Mouse (Mus musculus): ENCODE results near the gene Cldn2.
A peak's percentile ranks its signal among the peaks of the same experiment; 100 is the strongest.
"Not testable (repeated sequence)": the region's sequence is repeated elsewhere in the genome, so short reads cannot be mapped to it uniquely, and the experiment has no call there.

Gene Cldn2

GRCm38 (mm10) chrX:139800406-139800878 is at the start of gene Cldn2:
TSS of gene Cldn2 (plus strand) at chrX:139800828.
- DNase-seq (ENCODE audit: low spot score in 2 of 2): no peak

- DNase-seq (ENCODE audit: low spot score in 2 of 2): no peak
These were observed 48.8 kb upstream of the Cldn2 start for GRCm38 (mm10) chrX:139751855-139752254.

DNA sequence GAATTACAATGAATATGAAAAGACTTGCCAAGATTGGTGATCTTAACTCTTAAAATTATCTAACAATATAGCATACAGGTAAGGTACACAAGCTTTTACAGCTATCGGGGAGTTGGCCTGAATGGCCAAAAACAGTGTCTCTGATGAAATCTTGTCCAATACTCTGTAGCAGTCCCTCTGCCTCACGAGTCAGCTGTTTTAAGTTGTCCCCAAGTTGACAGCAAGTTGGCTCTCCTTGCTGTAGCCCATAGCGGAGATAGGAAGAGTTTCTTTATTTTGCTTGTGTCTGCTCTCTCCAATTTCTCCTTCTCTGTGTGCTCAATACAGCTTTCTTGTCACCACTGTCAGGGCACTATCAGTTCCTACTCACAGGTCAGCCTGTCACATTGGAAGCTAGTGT is 42.0 kb upstream of the Cldn2 start:
- DNase-seq (ENCODE audit: low spot score in 2 of 2): not testable (repeated sequence)

DNA sequence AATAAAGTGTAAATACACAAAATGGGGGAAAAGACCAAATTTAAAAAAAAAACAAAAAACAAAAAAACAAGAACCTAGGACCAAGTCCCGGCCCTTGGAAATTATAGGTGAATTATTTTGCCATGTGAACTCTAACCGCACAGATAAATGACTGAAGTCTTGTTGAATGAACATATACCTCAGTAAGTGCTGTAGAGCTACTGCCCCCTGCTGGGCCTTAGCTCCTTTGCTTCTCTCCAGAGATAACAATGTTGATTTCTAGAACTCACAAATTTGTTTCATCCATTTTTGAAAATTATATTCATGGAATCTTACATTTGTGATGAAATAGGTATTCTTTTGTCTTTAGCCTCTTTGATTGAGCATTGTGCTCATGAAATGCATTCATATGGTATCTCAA is 38.1 kb upstream of the Cldn2 start:
- peak in 1 of 2 experiments; percentile 23 for DNase-seq (ENCODE audit: low spot score in 2 of 2)

DNA sequence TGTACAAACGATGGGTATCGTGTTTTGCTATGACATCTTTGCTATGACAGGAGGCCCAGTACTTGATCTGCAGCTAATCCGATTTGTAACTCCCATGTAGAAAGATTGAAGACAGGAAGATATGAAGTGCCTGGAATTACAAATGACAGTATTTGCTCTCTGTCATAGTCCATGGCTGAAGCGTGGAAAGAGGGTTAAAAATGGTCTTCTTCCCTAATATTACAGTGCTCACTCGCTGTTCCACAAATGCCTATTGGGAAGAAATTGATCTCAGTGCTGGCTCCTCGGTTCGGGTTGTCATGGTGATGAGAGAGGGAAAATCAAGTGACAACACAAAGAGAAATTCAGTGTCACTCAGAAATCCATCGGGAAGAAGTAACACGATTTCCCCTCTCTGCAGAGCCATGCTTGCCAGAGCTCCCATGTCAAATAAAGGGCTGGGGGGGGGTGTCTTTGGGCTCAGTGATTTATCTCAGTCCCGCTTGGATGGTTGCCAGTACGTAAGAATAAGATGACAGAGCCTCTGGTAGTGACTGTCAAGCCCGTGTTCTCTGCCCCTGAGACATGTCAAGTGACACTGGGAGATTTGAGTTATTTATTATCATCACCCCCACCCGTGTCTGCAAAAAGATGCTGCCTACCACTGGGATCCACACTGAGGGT is 30.5 kb upstream of the Cldn2 start:
- no peak for DNase-seq (ENCODE audit: low spot score in 2 of 2)

- peak in 1 of 2 experiments; percentile 12 for DNase-seq (ENCODE audit: low spot score in 2 of 2)
These were observed 26.1 kb upstream of the Cldn2 start for GRCm38 (mm10) chrX:139774309-139775083.

DNA sequence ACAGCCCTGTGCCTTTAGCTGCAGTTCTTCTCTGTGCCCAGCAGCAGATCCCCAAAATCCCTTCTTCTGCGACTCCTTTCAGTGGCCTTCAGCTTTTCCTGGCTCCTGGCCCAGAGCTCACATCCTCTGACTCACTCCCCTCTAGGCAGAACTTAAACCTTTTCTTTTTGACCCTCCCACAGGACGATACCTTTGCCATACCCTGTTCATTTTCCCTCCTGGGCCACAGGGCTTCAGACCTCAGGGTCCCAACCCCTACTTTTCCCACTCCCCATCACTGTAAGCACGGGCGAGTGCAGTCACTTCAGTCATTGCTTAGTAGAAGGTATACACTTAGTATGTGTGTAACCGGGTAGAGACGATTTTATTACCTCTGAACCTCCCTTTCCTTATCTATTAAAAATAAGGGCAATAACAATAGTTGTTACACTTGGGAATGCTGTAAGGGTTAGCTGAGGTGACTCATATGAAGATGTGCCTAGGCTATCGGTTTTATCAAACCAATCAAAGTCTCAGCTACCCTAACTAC is 25.5 kb upstream of the Cldn2 start:
- DNase-seq (ENCODE audit: low spot score in 2 of 2): no peak

DNA sequence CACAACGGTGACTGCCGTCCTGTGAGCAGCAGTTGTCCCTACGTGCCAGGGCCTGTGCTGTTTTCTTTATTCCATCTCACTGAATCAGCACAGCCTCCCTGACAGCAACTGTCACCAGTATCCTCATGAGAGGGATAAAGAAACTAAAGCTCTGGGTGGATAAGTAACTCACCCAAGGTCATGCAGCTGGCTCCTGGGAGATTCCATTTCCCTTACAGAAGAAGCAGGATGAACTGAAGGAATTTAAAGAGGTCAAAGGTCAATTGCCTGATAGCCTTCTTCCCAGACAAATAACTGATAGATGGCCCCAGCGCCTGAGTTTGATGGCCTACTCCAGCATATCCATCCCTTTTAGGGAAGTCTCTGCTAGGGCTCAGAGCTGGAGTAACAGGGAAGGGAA is 23.3 kb upstream of the Cldn2 start:
- DNase-seq (ENCODE audit: low spot score in 2 of 2): no peak

- no peak for DNase-seq (ENCODE audit: low spot score in 2 of 2)
These were observed 21.7 kb upstream of the Cldn2 start for GRCm38 (mm10) chrX:139778886-139779285.

DNA sequence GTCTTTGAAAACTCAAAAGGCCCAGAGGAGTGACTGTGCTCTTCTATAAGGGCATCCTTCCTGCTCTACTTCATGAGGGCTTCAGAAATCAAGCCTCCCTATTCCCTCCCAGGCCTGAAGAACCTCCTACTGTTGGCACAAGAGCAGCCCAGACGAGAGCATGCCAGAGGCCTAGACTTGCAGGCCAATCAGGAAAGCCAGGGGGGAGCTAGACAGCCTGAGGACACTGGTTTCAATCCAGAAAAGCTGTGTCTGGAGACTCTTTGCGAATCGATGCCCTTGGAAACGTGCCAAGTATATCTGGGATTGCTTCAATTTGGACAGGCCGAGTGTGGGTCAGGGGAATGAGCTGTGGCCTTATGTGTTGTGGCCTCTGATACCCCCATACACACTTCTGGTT is 21.2 kb upstream of the Cldn2 start:
- DNase-seq (ENCODE audit: low spot score in 2 of 2): no peak

GRCm38 (mm10) chrX:139780988-139781387 is 19.6 kb upstream of the Cldn2 start:
- DNase-seq (ENCODE audit: low spot score in 2 of 2): no peak

GRCm38 (mm10) chrX:139781563-139781962 is 19.1 kb upstream of the Cldn2 start:
- no peak for DNase-seq (ENCODE audit: low spot score in 2 of 2)

GRCm38 (mm10) chrX:139782278-139783044 is 18.2 kb upstream of the Cldn2 start, which contains the start of gene Ripply1:
TSS of gene Ripply1 (minus strand) at chrX:139782353.
- DNase-seq (ENCODE audit: low spot score in 2 of 2): no peak

GRCm38 (mm10) chrX:139783045-139783422 is 17.6 kb upstream of the Cldn2 start:
- DNase-seq (ENCODE audit: low spot score in 2 of 2): no peak

DNA sequence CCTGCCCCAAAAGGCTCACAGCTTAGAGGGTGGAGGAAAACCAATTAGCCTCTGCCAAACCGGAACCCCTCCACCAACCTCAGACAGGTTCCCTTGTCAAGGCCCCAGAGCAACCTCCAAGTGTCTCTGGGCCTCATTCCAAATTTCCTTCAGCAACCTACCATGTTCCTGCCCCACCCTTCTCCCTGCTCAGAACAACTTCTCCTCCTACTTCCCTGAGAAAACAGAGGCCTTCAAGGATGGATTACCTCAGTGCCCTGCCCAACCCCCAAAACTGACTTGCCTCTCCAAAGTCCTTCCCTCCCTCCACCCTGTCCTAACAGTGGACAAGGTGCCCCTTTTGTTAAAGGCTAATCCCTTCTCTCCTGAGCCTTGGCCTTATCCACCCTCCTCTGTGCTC is 14.9 kb upstream of the Cldn2 start:
- DNase-seq (ENCODE audit: low spot score in 2 of 2): no peak

DNA sequence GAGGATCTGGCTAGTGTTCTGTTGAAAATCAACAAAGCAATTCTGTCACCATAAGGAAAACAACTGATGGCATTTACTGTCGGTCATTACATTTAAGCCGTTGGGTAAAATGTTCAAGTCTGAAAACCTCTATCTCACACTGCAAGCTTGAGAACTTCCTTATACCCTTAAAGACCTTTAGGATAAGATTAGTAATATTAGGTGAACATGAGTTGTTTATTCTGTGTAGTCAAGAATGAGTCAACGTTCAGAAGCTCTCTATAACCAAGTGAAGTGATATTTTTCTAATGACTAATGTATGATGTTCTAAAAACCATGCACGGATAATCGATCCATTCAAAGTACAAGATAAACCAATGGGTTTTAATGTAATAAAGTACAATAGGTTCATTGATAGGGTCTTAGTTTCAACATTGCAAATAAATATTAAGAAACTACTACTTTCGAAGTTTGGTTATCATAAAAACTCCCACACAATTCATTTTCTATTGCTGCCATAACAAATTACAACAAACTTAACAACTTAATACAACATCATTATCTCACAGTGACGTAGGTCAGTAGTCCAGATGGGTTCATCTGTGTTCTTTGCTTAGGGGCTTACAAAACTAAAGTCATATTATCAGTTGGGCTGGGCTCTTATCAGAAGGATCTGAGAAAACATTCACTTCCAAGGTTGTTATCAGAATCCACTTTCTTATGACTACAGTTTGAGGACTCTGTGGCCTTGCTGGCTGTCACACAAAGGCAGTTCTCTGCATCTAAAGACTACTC is 6.4 kb upstream of the Cldn2 start:
- DNase-seq (ENCODE audit: low spot score in 2 of 2): no peak

DNA sequence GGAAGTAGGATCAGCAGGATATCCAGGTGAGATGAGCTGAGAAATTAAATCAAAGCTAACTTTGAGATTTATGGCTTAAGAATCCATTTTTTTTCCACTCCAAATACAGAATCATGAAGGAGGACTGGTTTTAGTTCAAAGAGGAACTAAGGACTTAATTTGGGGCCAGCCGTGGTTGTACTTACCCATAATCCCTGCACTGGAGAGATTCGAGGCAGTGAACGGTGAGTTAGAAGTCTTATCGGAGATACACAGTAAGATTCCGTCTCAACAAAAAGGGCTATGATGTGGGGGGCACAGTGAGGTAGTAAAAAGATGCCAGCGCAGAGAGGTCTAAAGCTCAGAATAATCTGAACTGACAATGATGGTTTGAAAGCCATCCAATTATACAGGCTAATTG is 4.6 kb upstream of the Cldn2 start:
- DNase-seq (ENCODE audit: low spot score in 2 of 2): no peak

DNA sequence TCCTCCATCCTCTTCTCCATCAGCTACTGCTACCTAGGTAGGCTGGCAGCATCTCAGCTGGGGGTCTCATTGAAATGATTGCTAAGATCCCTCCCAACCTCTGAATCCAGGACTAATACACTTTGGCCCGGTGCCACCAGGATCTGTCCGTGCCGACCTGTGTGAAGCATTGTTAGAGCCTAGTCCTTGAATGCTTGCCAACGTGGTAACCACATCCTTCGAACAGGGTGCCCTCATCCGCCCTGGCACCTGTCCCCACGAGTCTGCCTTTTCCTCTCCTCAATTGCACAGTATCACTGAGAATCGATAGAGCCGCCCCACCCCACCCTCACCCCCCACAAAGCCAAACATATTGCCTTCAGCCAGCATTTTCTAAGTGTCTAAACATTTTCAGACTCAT is 2.8 kb upstream of the Cldn2 start:
- DNase-seq (ENCODE audit: low spot score in 2 of 2): no peak

DNA sequence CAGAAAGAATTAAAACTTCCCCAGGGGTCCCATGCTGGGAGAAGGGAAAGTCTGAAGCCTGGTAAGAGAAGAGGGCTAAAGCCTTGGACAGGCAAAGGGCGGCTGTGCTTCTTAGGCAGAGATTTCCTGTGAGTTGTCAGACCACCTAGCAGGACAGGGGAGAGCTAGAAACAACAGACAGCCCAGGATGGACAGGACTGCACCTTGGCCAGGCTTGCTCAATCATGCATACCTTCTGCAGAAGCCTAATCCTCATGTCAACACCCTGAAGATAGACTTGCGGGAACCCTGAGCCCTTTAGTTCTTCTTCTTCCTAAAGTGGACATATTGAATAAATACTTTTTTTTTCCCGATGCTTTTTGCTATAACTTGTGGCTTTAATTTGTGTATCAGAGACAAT is 675 bp upstream of the Cldn2 start:
- DNase-seq (ENCODE audit: low spot score in 2 of 2): no peak

- DNase-seq (ENCODE audit: low spot score in 2 of 2): no peak
These were observed 2.4 kb downstream of the Cldn2 start for GRCm38 (mm10) chrX:139803028-139803427.

DNA sequence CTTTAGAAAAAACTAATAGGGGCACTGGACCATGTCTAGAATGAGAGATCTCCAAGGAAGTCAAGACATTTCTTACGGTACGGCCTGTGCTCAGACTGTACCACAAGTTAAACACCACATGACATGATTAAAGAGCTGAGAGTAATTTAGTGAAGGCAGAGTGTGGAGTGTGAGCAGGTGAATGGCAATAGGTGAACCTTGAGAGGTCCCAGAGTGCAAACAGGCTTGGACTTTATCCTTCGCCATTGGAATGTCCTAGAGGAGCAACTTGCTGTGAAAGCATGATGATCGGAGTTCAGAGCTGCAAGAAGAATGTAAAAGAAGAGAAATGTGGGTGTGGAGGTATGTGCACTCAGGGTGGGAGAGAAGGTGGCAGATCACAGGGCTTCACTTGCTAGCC is 5.3 kb downstream of the Cldn2 start:
- no peak for DNase-seq (ENCODE audit: low spot score in 2 of 2)
